ENCODE assay signal across 22 mouse cellular contexts in genomic region chrX:85886651-85887050, GRCm38 (mm10). TPM values are rescaled to one million over a fixed set of nuclear protein-coding genes. Genes with fewer than 3 reads are reported as not detected.
A peak's percentile ranks its signal among the peaks of the same experiment; 100 is the strongest.
DNase-seq lines count a peak whose midpoint lies in the region; ATAC-seq and TF ChIP-seq lines count a peak whose summit lies in the region.
"Had no signal": no experiment of that assay in that cellular context is flagged by ENCODE, and none has a peak within 500 bp of the region (broad histone marks: within the 10 kb centered on the region; RNA-seq: fewer than 3 reads in every experiment).

No protein-coding gene starts in this region.

- no peak overlapping the region for H3K27ac ChIP-seq in embryonic facial prominence, embryonic 11.5 days (replicated peaks; ENCODE audit: low read depth, low read length)
- no peak overlapping the region for H3K27ac ChIP-seq in embryonic facial prominence, embryonic 10.5 days (replicated peaks)
- H3K27ac ChIP-seq in embryonic facial prominence, embryonic 14.5 days (replicated peaks; ENCODE audit: low read depth, low read length), result no peak overlapping the region
- peak overlapping the region; percentile 34; the same call in 1 of the 2 replicates for H3K27ac ChIP-seq in heart, embryonic 15.5 days
- no peak overlapping the region for H3K27ac ChIP-seq in forebrain, postnatal 0 days (ENCODE audit: low read depth, low read length)
- H3K27ac ChIP-seq: macrophage; midbrain, embryonic 12.5 days had no signal

- DNase-seq in embryonic facial prominence, embryonic 11.5 days (ENCODE audit: low spot score), result peak; percentile 1
- no peak for DNase-seq in embryonic facial prominence, embryonic 10.5 days (ENCODE audit: low spot score)
- peak; percentile 4 for DNase-seq in 3T3-L1 (ENCODE audit: low read depth, low spot score)
- peak; percentile 9 for DNase-seq in embryonic facial prominence, embryonic 14.5 days (ENCODE audit: low spot score)
- DNase-seq in thymus, postnatal 36 days, result no peak
- DNase-seq in frontal cortex, adult 2 months (ENCODE audit: extremely low spot score in 1 of 2, low spot score in 1 of 2), result no peak
- no peak for DNase-seq in forebrain, postnatal 0 days
- DNase-seq: adrenal gland, postnatal 25 days; cerebellum, adult 8-10 months; kidney, adult 9 months; kidney, postnatal 36 days; layer of hippocampus, adult 9-11 months; liver; liver, postnatal 0 days had no signal

- H3K36me3 ChIP-seq in embryonic facial prominence, embryonic 11.5 days (replicated peaks; ENCODE audit: control insufficient read depth, insufficient read depth, low read depth, low read length), result no peaks in the 10 kb centered on the region
- no peaks in the 10 kb centered on the region for H3K36me3 ChIP-seq in embryonic facial prominence, embryonic 10.5 days (replicated peaks)
- no peaks in the 10 kb centered on the region for H3K36me3 ChIP-seq in embryonic facial prominence, embryonic 14.5 days (ENCODE audit: control insufficient read depth, insufficient read depth, low read length)
- no peaks in the 10 kb centered on the region for H3K36me3 ChIP-seq in heart, embryonic 15.5 days
- no peaks in the 10 kb centered on the region for H3K36me3 ChIP-seq in forebrain, postnatal 0 days (ENCODE audit: insufficient read depth)
- H3K36me3 ChIP-seq: midbrain, embryonic 12.5 days had no signal

- 34% methylated on average over 5 of the region's 5 CpGs for WGBS in embryonic facial prominence, embryonic 11.5 days
- WGBS in embryonic facial prominence, embryonic 10.5 days, result 45% methylated on average over 5 of the region's 5 CpGs
- 32% methylated on average over 5 of the region's 5 CpGs for WGBS in embryonic facial prominence, embryonic 14.5 days
- WGBS in heart, embryonic 15.5 days, result 25% methylated on average over 5 of the region's 5 CpGs
- 50% methylated on average over 5 of the region's 5 CpGs for WGBS in forebrain, postnatal 0 days

- H3K27me3 ChIP-seq in embryonic facial prominence, embryonic 11.5 days (ENCODE audit: control insufficient read depth, insufficient read depth, low read length), result no peaks in the 10 kb centered on the region
- no peaks in the 10 kb centered on the region for H3K27me3 ChIP-seq in embryonic facial prominence, embryonic 10.5 days (replicated peaks; ENCODE audit: low read depth, poor library complexity, severe bottlenecking)
- H3K27me3 ChIP-seq in embryonic facial prominence, embryonic 14.5 days (replicated peaks; ENCODE audit: control insufficient read depth, insufficient read depth, low read length), result no peaks in the 10 kb centered on the region; the same call in 1 of the 2 replicates
- H3K27me3 ChIP-seq in heart, embryonic 15.5 days, result no peaks in the 10 kb centered on the region
- H3K27me3 ChIP-seq in forebrain, postnatal 0 days (ENCODE audit: insufficient read depth, low read length), result no peaks in the 10 kb centered on the region
- H3K27me3 ChIP-seq: midbrain, embryonic 12.5 days had no signal

- H3K4me3 ChIP-seq in embryonic facial prominence, embryonic 11.5 days (ENCODE audit: low read depth, low read length), result no peak overlapping the region
- H3K4me3 ChIP-seq in embryonic facial prominence, embryonic 10.5 days, result no peak overlapping the region
- H3K4me3 ChIP-seq in embryonic facial prominence, embryonic 14.5 days (ENCODE audit: low read depth, low read length), result no peak overlapping the region
- no peak overlapping the region for H3K4me3 ChIP-seq in heart, embryonic 15.5 days
- H3K4me3 ChIP-seq in forebrain, postnatal 0 days (ENCODE audit: low read depth, low read length), result no peak overlapping the region
- H3K4me3 ChIP-seq: erythroblast, embryonic 14.5 days; midbrain, embryonic 12.5 days had no signal

- ATAC-seq in embryonic facial prominence, embryonic 11.5 days (replicated peaks; ENCODE audit: insufficient number of reproducible peaks, low FRiP score, low TSS enrichment, low read depth), result no peak
- ATAC-seq in embryonic facial prominence, embryonic 14.5 days (ENCODE audit: low read depth), result no peak
- ATAC-seq in heart, embryonic 15.5 days (replicated peaks; ENCODE audit: insufficient number of reproducible peaks, insufficient read depth, low FRiP score, low read depth), result peak; percentile 60; the same call in 1 of the 2 replicates
- no peak for ATAC-seq in forebrain, postnatal 0 days
- ATAC-seq: activated CD4-positive, CD25-positive, alpha-beta regulatory T cell, adult 4 months; forebrain, embryonic 14.5 days; liver, postnatal 0 days had no signal

- H3K9ac ChIP-seq in embryonic facial prominence, embryonic 11.5 days (replicated peaks; ENCODE audit: low read length), result no peak overlapping the region
- H3K9ac ChIP-seq in embryonic facial prominence, embryonic 14.5 days (ENCODE audit: low read depth, low read length), result no peak overlapping the region
- H3K9ac ChIP-seq in heart, embryonic 15.5 days, result no peak overlapping the region
- no peak overlapping the region for H3K9ac ChIP-seq in forebrain, postnatal 0 days
- H3K9ac ChIP-seq: liver, postnatal 0 days; midbrain, embryonic 12.5 days had no signal

- H3K4me1 ChIP-seq in embryonic facial prominence, embryonic 11.5 days (ENCODE audit: control insufficient read depth, insufficient read depth, low read length), result no peaks in the 10 kb centered on the region
- H3K4me1 ChIP-seq in embryonic facial prominence, embryonic 10.5 days, result no peaks in the 10 kb centered on the region
- no peaks in the 10 kb centered on the region for H3K4me1 ChIP-seq in embryonic facial prominence, embryonic 14.5 days (ENCODE audit: control insufficient read depth, insufficient read depth, low read length)
- H3K4me1 ChIP-seq in heart, embryonic 15.5 days (replicated peaks), result no peaks in the 10 kb centered on the region
- no peaks in the 10 kb centered on the region for H3K4me1 ChIP-seq in forebrain, postnatal 0 days (ENCODE audit: insufficient read depth)
- H3K4me1 ChIP-seq: midbrain, embryonic 12.5 days had no signal

- no peaks in the 10 kb centered on the region for H3K9me3 ChIP-seq in embryonic facial prominence, embryonic 11.5 days (replicated peaks; ENCODE audit: control insufficient read depth, low read length)
- no peaks in the 10 kb centered on the region for H3K9me3 ChIP-seq in embryonic facial prominence, embryonic 10.5 days
- H3K9me3 ChIP-seq in embryonic facial prominence, embryonic 14.5 days (ENCODE audit: control insufficient read depth, low read length), result no peaks in the 10 kb centered on the region
- no peaks in the 10 kb centered on the region for H3K9me3 ChIP-seq in heart, embryonic 15.5 days (replicated peaks)
- H3K9me3 ChIP-seq in forebrain, postnatal 0 days (ENCODE audit: low read length), result no peaks in the 10 kb centered on the region
- H3K9me3 ChIP-seq: midbrain, embryonic 12.5 days had no signal

- TF ChIP-seq CTCF in forebrain, postnatal 0 days (IDR thresholded peaks at IDR 0.05; ENCODE audit: low read depth), result no peak

- no peak overlapping the region for H3K4me2 ChIP-seq in embryonic facial prominence, embryonic 11.5 days (ENCODE audit: low read depth, low read length)
- H3K4me2 ChIP-seq in embryonic facial prominence, embryonic 14.5 days (ENCODE audit: low read depth, low read length), result no peak overlapping the region
- H3K4me2 ChIP-seq in heart, embryonic 15.5 days, result no peak overlapping the region
- no peak overlapping the region for H3K4me2 ChIP-seq in forebrain, postnatal 0 days (ENCODE audit: low read depth)
- H3K4me2 ChIP-seq: midbrain, embryonic 12.5 days had no signal

RNA-seq across cellular contexts. Expression of gene 5430427O19Rik, which starts 16.5 kb away (rescaled TPM):
- 0.13 and 0.15 TPM in 2 replicates for polyA plus RNA-seq in embryonic facial prominence, embryonic 11.5 days (2014; fragmentation: Nextera tagmentation; extraction: Ambion mirVana)
- polyA plus RNA-seq in embryonic facial prominence, embryonic 10.5 days (2016; fragmentation: Nextera tagmentation; extraction: Ambion mirVana), result not detected in 2 replicates
- 0.31 and 0.34 TPM in 2 replicates for polyA plus RNA-seq in embryonic facial prominence, embryonic 14.5 days (2014; fragmentation: Nextera tagmentation; extraction: Ambion mirVana)
- 0.15 and 0.41 TPM in 2 replicates for polyA plus RNA-seq in heart, embryonic 15.5 days (2015; fragmentation: Nextera tagmentation; extraction: Ambion mirVana)
- 0.15 and 0.16 TPM in 2 replicates for polyA plus RNA-seq in frontal cortex, adult 2 months (2012; rRNA removed)
- total RNA-seq in forebrain, postnatal 0 days (2014; rRNA removed), result 0.14 TPM in 1 of 2 replicates, not detected in the other
- polyA plus RNA-seq in forebrain, postnatal 0 days (2015; fragmentation: Nextera tagmentation; extraction: Ambion mirVana), result 0.06 TPM in 1 of 2 replicates, not detected in the other
- polyA plus RNA-seq: erythroblast, embryonic 14.5 days; midbrain, embryonic 12.5 days; neural tube, embryonic 14.5 days; testis, adult 2 months had no signal

Comparison
In these comparisons a context has a peak if more than half of its experiments do, and no peak if none do; other contexts are left out.
1. DNase-seq: peak in embryonic facial prominence, embryonic 11.5 days (single experiment), 3T3-L1 (single experiment) and embryonic facial prominence, embryonic 14.5 days (single experiment); none in embryonic facial prominence, embryonic 10.5 days (single experiment), thymus, postnatal 36 days (0 of 2), frontal cortex, adult 2 months (0 of 2) and forebrain, postnatal 0 days (single experiment).